Mouse (Mus musculus): ENCODE measurements around the gene Kcnd3. TPM values are rescaled to one million over a fixed set of nuclear protein-coding genes. Genes with fewer than 3 reads are reported as not detected.
"Not testable (repeated sequence)": the region's sequence is repeated elsewhere in the genome, so short reads cannot be mapped to it uniquely, and the experiment has no call there.

Kcnd3 gene
- polyA plus RNA-seq, 1 experiment from 2014 or later: 0.02 TPM

GRCm38 (mm10) chr3:105698311-105698710 lies 246.2 kb downstream of the Kcnd3 start:
- ATAC-seq: no peak
- peak; percentile 14 for DNase-seq
- Histone ChIP-seq H3K4me1 (ENCODE audit: insufficient read depth) (peaks cover 24% of the 10 kb centered on the region), H3K4me3 (ENCODE audit: low read depth, low read length) (no peak overlapping the region), H3K9ac (replicated peaks) (no peak overlapping the region), H3K36me3 (replicated peaks; ENCODE audit: insufficient read depth, low read length) (no peaks in the 10 kb centered on the region), H3K9me3 (ENCODE audit: low read length) (no peaks in the 10 kb centered on the region), H3K27me3 (ENCODE audit: insufficient read depth, low read length) (peaks cover 11% of the 10 kb centered on the region; the same call in 1 of the 2 replicates), H3K27ac (ENCODE audit: low read depth) (no peak overlapping the region), H3K4me2 (ENCODE audit: low read depth, low read length) (peak overlapping the region; percentile 30; the same call in 1 of the 2 replicates)
- WGBS (ENCODE audit: insufficient replicate concordance): 19% methylated on average over 1 of the region's 1 CpGs
- TF ChIP-seq EP300 (IDR thresholded peaks at IDR 0.05; ENCODE audit: low read depth) (0 out of 2 replicates have a peak, but pooled peaks have one; percentile 7), CTCF (IDR thresholded peaks at IDR 0.05; ENCODE audit: low read depth) (no peak)

GRCm38 (mm10) chr3:105699241-105699933 lies 247.3 kb downstream of the Kcnd3 start:
- ATAC-seq (peak; percentile 91), DNase-seq (peak; percentile 41)
- H3K27me3 ChIP-seq (ENCODE audit: insufficient read depth, low read length): peaks cover 15% of the 10 kb centered on the region; the same call in 1 of the 2 replicates
- TF ChIP-seq CTCF (IDR thresholded peaks at IDR 0.05; ENCODE audit: low read depth): no peak
- TF ChIP-seq EP300 (IDR thresholded peaks at IDR 0.05; ENCODE audit: low read depth): peak; percentile 86
- no peak overlapping the region for H3K4me2 ChIP-seq (ENCODE audit: low read depth, low read length)
- no peak overlapping the region for H3K4me3 ChIP-seq (ENCODE audit: low read depth, low read length)
- WGBS (ENCODE audit: insufficient replicate concordance): 49% methylated on average over 3 of the region's 3 CpGs
- H3K4me1 ChIP-seq (ENCODE audit: insufficient read depth): peaks cover 29% of the 10 kb centered on the region
- peak overlapping the region; percentile 63 for H3K27ac ChIP-seq (ENCODE audit: low read depth)
- no peaks in the 10 kb centered on the region for H3K36me3 ChIP-seq (replicated peaks; ENCODE audit: insufficient read depth, low read length)
- H3K9me3 ChIP-seq (ENCODE audit: low read length): no peaks in the 10 kb centered on the region
- H3K9ac ChIP-seq (replicated peaks): no peak overlapping the region

- H3K9me3 ChIP-seq (ENCODE audit: low read length); ATAC-seq; H3K36me3 ChIP-seq (replicated peaks; ENCODE audit: insufficient read depth, low read length); H3K4me3 ChIP-seq (ENCODE audit: low read depth, low read length); H3K27ac ChIP-seq (ENCODE audit: low read depth): not testable (repeated sequence)
- H3K4me1 ChIP-seq (ENCODE audit: insufficient read depth): peaks cover 43% of the 10 kb centered on the region
- peak; percentile 33; the same call in 1 of the 2 replicates for TF ChIP-seq CTCF (IDR thresholded peaks at IDR 0.05; ENCODE audit: low read depth)
- DNase-seq: peak; percentile 13
- 35% methylated on average over 1 of the region's 1 CpGs for WGBS (ENCODE audit: insufficient replicate concordance)
- peak overlapping the region; percentile 23; the same call in 1 of the 2 replicates for H3K9ac ChIP-seq (replicated peaks)
- peaks cover 16% of the 10 kb centered on the region for H3K27me3 ChIP-seq (ENCODE audit: insufficient read depth, low read length)
- peak overlapping the region; percentile 57 for H3K4me2 ChIP-seq (ENCODE audit: low read depth, low read length)
These were observed 248.7 kb downstream of the Kcnd3 start for GRCm38 (mm10) chr3:105700786-105701185.

- H3K4me3 ChIP-seq (ENCODE audit: low read depth, low read length): peak overlapping the region; percentile 15; the same call in 1 of the 2 replicates
- peak; percentile 21 for ATAC-seq
- H3K9ac ChIP-seq (replicated peaks): peak overlapping the region; percentile 23
- peaks cover 19% of the 10 kb centered on the region for H3K27me3 ChIP-seq (ENCODE audit: insufficient read depth, low read length)
- H3K9me3 ChIP-seq (ENCODE audit: low read length): no peaks in the 10 kb centered on the region
- DNase-seq: peak; percentile 19
- 37% methylated on average over 5 of the region's 5 CpGs for WGBS (ENCODE audit: insufficient replicate concordance)
- peak overlapping the region; percentile 57 for H3K4me2 ChIP-seq (ENCODE audit: low read depth, low read length)
- no peaks in the 10 kb centered on the region for H3K36me3 ChIP-seq (replicated peaks; ENCODE audit: insufficient read depth, low read length)
- no peak overlapping the region for H3K27ac ChIP-seq (ENCODE audit: low read depth)
- H3K4me1 ChIP-seq (ENCODE audit: insufficient read depth): peaks cover 43% of the 10 kb centered on the region
- TF ChIP-seq EP300 (IDR thresholded peaks at IDR 0.05; ENCODE audit: low read depth): no peak
- TF ChIP-seq CTCF (IDR thresholded peaks at IDR 0.05; ENCODE audit: low read depth): peak; percentile 18; the same call in 1 of the 2 replicates
These were observed 249.3 kb downstream of the Kcnd3 start for GRCm38 (mm10) chr3:105701399-105701798.

GRCm38 (mm10) chr3:105703571-105703970 lies 251.4 kb downstream of the Kcnd3 start:
- DNase-seq: peak; percentile 11
- Histone ChIP-seq H3K4me1 (ENCODE audit: insufficient read depth) (peaks cover 38% of the 10 kb centered on the region), H3K9ac (replicated peaks) (no peak overlapping the region), H3K27me3 (ENCODE audit: insufficient read depth, low read length) (peaks cover 31% of the 10 kb centered on the region), H3K4me3 (ENCODE audit: low read depth, low read length) (no peak overlapping the region), H3K27ac (ENCODE audit: low read depth) (no peak overlapping the region), H3K9me3 (ENCODE audit: low read length) (no peaks in the 10 kb centered on the region), H3K4me2 (ENCODE audit: low read depth, low read length) (peak overlapping the region; percentile 95; the same call in 1 of the 2 replicates), H3K36me3 (replicated peaks; ENCODE audit: insufficient read depth, low read length) (no peaks in the 10 kb centered on the region)
- no peak for TF ChIP-seq EP300 (IDR thresholded peaks at IDR 0.05; ENCODE audit: low read depth)
- no peak for TF ChIP-seq CTCF (IDR thresholded peaks at IDR 0.05; ENCODE audit: low read depth)
- ATAC-seq: no peak
- 64% methylated on average over 6 of the region's 6 CpGs for WGBS (ENCODE audit: insufficient replicate concordance)

GRCm38 (mm10) chr3:105704031-105705008 lies 252.2 kb downstream of the Kcnd3 start, which contains the start of gene Inka2:
Gene Inka2, plus strand, starts transcription at chr3:105704599.
- Histone ChIP-seq H3K36me3 (replicated peaks; ENCODE audit: insufficient read depth, low read length) (no peaks in the 10 kb centered on the region), H3K9me3 (ENCODE audit: low read length) (no peaks in the 10 kb centered on the region), H3K9ac (replicated peaks) (peak within 1 kb of the TSS; percentile 61), H3K27ac (ENCODE audit: low read depth) (no peak within 1 kb of the TSS), H3K4me3 (ENCODE audit: low read depth, low read length) (peak within 1 kb of the TSS; percentile 62), H3K27me3 (ENCODE audit: insufficient read depth, low read length) (peaks cover 31% of the 10 kb centered on the region), H3K4me1 (ENCODE audit: insufficient read depth) (peaks cover 36% of the 10 kb centered on the region), H3K4me2 (ENCODE audit: low read depth, low read length) (peak within 1 kb of the TSS; percentile 95)
- ATAC-seq (peak; percentile 88), DNase-seq (peak; percentile 79)
- no peak for TF ChIP-seq EP300 (IDR thresholded peaks at IDR 0.05; ENCODE audit: low read depth)
- no peak for TF ChIP-seq CTCF (IDR thresholded peaks at IDR 0.05; ENCODE audit: low read depth)
- WGBS (ENCODE audit: insufficient replicate concordance): 6% methylated on average over 37 of the region's 43 CpGs

All from liver, postnatal 0 days (tissue).